Mouse (Mus musculus) kidney, postnatal 36 days (tissue): ENCODE data around the gene Miga2.

Source experiments
- DNase-seq, 2 experiments: peaks; one replicate each; pipeline ENCODE4 v3.0.0; 2021 to 2022; ENCODE audit warnings: mixed read lengths in 2 of 2

Miga2 gene

DNA sequence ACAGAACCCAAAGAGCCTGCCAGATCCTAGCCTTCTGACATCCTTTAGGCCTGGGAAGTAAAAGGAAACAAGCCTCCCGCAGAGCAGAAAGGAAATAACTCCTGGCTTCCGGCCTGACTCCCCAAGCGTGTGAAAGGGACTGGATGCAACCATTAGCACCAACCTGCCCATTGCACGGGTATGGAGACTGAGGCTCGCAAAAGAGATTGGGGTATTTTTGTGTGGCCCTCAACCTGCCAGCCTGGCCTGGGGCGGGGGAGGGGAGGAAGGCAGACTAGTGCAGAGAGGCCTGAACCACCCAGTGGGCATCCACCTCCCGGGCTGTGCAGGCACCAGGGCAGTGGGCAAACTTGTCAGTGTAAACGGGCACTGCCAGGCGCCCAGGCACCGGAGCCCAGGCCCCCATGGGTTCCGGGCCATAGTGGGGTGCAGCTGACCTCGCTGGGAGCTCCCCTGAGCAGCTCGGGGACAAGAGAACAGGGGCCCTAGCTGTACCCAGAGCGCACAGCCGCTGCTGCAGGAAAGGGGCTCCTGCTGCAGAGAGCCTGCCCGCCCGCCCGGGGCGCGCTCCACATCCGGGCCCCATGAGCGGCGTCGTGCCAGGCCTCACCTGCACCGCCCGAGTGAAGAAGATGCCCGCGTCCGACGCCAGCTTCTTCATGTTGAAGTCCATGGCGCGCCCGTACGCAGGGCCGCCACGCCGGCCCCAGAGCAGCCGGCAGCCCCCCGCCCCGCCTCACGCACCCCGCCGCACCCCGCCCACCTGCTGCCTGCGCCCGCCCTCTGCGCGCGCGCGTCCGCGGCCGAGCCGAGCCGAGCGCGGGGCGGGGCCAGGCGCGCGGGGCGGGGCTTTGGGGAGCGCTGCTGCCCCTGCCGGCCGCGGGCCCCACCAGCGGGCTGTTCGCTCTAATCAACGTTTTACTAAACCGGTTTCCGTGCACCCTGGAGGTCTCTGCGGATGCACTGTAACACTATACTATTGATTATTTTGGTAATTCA lies 5.2 kb upstream of the Miga2 start, which contains the start of gene Sh3glb2:
Sh3glb2 (minus strand) TSS at position 805 of the 999 bp plus-strand sequence.
- peak; percentile 79 to 96 for DNase-seq

DNA sequence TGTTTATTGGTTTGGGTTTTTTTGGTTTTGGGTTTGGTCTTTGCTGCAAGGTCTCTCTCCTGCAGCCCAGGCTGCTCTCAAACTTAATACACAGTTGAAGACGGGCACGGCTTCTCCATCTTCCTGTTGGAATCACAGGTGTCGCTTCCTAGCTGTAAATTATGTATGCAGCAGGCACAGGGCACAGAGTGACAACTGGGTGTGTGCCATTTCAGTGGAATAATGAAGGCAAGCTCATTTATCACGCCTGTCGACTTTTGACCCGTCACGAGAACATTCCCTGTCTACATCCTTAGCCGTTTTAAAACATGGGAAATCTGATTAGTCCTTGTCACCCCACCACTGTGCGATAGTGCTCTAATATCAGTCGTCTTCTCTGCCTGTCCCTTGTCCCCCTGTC lies 3.4 kb upstream of the Miga2 start:
- peak; percentile 38 to 45 for DNase-seq

DNA sequence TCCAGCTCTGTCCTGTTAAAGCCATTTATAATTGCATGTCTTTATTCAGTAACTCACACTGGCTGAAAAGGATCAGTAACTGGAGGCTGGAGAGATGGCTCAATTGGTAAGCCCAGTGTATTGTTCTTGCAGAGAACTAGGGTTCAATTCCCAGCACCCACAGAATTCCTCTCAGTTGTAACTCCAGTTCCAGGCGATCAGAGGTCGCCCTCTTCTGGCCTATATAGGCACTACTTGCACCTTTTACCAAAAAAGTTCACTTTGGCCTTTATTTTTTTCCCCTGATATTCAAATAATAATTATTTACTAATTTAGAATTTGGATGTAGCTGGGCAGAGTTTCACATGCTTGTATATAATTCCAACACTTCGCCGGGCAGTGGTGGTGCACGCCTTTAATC lies 1.2 kb upstream of the Miga2 start:
- DNase-seq: no peak

DNA sequence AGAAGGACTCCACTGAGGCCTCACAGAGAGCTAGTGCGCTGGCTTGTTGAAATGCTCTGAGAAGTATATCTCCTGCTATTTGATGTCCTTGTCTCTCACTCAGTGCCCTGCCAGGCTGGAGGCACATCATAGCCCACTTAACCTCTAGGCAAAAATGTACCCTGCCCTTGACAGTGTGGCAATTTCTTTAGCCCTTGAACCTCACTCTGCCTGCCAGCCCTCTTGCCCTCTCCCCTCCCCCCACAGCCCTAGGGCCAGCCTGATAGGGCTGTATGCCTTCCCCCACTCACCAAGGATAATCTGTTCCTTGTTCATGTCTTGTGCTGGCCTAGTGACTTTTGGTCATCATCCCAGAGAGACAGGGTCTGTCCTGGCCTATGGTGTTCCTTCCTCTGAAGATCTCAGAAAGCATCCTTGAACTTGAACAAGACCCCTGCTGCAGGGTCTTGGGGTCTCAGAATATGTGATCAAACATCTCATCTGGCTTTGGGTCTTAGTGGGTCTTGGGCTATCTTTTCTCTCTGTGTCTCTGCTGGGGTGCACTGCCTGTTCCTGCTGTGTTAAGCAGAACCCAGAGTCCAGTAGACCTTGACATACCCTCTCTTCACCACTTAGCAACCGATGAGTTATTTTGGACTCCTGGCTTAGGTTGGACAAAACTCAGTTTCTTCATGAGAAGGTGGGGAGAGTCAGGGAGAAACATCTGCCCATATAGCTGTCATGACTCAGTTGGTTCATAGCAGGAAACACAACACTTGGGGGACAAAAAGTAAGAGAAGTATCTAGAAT lies 1.4 kb downstream of the Miga2 start:
- peak; percentile 50 to 67 for DNase-seq

DNA sequence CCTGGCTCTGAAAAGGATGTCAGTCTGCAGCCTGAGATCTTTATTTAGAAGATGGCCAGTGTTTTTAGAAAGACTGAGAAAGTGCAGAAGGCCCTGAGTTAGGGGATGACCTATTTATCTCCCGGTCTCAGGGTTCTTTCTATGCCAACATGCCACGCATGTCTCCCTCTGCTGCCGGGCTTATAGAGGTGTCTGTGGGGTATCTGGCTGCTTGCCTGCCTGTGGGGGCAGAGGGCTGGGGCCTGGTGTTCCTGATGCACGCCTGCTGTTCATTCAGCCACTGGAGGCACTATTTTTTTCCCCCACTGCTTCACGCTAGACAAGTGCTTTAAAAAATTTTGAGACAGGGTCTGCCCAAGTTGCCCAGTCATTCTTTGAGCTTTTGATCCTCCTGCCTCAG lies 2.2 kb downstream of the Miga2 start:
- peak in 1 of 2 experiments; percentile 56 for DNase-seq

DNA sequence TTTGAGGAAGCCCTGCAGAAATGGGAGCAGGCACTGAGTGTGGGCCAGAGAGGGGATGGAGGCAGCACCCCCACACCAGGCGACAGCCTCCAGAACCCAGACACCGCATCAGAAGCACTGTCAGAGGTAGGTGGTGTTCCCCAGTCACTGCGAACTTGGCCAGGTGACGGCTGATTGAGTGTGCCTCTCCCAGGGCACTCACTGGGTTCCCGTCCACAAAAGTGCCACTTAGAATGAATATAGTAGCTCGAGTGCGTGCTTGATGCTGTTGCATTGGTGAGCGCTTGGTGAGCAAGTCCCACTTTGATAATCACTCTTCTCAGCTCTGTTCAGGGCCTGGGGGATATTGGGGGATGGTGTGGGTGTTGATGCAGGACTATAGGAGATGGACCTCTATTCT lies 7.5 kb downstream of the Miga2 start:
- DNase-seq: no peak

DNA sequence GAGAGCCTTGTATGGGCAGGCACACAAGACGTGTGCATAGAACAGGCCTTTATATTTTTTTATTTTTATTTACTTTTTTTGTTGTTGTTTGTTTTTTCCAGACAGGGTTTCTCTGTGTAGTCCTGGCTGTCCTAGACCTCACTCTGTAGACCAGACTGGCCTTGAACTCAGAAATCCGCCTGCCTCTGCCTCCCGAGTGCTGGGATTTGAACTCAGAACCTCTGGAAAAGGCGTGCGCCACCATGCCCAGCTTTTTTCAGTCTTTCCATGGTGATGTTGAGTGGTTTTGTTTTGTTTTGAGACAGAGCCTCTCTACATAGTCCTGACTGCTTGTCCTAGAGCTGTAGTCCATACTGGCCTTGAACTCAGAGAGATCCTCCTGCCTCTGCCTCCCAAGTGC lies 8.7 kb downstream of the Miga2 start:
- peak in 1 of 2 experiments; percentile 25 for DNase-seq

DNA sequence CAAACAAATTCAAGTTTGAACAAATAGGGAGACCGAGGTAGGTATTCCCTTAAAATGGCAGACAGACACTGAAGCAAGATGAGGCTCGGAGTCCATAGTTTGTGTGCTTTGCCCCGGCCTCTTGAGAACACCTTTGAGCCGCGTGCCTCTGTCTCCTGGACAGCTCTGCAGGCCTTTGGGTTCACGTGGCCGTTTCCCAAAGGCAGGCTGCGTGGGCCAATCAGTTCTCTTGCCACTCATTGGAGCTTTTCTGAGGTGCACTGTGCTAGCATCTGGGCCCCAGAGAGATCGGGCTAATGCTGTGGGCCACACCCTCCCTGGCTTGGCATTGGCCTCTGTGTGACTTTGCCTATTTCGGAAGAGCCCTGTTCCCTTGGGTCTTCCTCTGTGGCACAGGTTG lies 11.9 kb downstream of the Miga2 start:
- DNase-seq: no peak

DNA sequence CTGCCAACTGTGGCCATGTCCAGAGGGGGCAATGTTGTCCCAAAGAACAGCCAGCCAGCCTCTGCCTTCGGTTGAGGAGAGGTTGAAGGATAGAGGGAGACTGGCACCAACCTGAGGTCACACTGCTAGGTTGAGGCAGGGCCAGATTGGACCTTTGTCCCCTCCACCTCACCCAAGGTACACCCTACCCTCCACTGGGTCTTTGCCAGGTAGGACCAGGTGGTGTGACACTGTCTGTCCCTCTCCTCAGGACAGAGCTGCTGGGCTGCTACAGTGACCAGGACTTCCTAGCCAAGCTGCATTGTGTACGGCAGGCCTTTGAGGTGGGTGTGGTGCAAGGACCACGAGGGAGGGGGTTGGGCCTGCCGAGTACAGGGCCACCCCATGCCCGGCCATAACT lies 13.7 kb downstream of the Miga2 start:
- no peak for DNase-seq

DNA sequence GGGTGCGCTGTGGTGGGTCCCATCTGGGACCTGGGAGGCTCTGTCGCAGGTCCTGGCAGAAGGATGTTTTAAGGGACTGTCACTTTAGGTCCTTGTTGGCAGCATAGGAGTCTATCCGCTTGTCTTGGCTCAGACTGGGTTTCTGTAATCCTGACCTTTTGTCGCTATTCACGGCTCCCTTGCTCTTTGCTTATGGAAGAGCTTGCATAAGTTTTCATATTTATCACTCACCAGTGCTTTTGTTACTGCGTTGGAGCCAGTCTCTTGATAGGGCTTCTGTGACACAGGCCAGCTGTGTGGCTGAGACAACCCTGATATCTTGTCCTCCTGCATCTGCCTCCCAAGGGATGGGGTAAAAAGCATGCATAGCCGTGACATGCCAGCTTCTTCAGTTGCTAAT lies 15.3 kb downstream of the Miga2 start:
- DNase-seq: no peak

DNA sequence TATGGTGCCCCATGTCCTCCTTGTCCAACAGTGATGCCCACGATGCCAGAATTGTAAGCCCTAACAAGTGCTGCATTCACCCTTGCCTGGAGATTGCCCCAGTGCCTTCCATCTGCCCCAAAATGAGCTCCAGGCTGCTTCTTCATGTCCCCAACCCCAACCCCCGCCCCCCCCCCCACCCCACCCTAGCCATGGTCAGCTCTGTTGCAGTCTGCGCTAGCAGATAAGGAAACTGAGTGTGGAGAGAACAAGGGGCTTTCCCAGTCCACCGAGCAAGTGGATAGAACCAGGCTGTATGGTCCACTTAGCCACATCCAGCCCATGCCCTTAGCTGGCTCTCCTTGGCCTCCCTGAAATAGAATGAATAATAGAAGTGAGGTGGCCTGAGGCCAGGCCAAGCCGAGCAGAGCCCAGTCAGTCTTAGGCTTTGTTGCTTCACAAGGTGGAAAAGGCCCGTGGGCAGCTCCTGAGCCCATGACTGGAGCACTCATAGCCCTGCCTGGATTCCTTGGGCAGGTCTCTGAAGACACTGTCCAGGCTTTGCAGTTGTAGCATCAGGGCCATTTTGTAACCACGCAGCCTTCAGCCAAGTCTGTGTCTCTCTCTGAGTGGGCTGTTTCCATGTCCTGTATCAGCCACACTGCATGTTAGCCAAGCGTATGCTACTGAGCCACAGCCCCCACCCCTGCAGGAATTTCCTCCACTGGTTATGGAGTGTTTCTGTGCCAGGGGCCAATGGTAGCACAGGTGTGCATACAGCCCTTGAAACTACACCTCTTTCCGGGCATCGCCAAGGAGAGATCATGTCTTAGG lies 16.7 kb downstream of the Miga2 start:
- no peak for DNase-seq

DNA sequence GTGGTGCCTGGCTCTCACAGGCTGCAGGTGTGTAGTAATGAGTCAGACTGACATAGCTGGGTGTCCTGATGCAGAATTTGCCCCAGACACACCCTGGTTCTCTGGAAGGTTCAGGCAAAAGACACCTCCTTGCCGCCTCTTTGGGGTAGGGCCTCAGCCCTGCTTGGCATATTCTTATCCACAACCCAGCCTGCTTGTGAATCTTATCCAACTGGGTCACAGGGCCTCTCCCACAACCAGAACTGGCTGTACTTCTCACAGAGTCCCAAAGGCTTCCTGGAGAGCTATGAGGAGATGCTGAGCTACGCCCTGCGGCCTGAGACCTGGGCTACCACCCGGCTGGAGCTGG lies 17.3 kb downstream of the Miga2 start:
- no peak for DNase-seq

DNA sequence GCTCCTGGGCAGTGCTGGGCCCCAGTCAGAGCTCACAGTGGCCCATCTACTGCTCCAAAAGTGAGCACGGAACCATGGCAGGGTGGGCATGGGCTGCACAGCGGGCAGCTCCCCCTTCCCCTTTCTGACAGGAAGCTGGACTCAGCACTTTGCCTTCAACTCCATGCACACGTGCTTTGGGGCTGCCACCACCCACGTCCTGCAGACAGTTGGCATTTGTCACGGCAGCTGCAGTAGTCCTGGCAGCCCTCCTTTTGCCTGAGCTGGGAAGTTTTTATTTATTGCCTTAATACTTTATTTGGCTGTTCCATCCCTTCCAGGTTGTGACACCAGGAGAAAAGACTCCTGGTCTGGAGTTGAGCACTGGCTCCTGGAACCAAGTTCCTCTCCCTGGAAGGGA lies 20.8 kb downstream of the Miga2 start:
- no peak for DNase-seq

DNA sequence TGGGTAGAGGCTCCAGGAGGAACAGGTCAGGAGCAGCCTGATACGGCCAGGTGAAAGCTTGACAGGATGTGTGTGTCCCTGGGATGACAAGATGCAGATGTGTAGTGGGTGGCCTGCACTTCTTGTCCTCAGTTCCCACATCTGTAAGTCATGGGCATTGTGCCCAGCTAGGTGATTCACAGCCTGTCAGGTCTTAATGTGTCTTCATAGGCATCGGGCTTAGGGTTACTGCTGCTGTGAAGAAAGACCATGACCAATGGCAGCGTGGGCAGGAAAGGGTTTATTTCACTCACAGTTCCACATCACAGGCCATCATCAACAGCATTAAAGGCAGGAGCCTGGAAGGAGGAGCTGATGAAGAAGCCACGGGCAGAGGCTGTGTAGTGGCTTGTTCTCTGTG lies 21.6 kb downstream of the Miga2 start:
- no peak for DNase-seq

DNA sequence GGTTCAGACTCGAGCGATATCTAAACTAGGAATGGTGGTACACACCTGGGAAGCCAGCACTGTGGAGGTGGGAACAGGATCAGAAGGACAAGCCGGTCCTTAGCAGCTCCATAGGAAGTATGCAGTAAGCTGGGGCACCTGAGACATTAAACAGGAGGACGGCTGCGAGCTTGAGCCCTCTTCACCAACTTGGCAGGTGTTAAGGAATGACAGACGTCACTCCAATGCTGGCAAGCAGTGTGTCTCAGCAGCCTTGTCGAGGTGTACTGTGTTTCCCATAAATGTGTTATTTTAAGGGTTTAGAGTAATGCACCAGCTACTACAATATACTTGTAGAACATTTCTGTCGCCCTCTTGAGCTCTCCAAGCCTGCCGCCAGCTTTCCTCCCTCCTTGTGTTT lies 22.9 kb downstream of the Miga2 start:
- DNase-seq: no peak

DNA sequence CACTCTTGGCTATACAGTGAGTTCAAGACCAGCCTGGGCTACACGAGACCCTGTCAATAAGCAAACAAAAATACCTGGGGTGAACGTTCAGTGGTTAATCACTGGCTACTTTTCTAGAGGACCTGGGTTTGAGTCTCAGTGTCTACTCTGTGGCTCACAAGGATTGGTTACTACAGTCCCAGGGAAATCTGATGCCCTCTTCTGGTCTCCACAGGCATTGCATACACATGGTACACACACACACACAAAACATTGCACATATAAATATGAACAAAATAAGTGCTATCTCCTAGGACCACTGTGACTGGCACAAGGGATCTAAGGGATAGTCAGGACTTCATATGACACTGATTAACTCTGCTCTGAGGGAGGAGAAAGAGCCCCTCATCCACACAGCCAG lies 25.0 kb downstream of the Miga2 start:
- DNase-seq: no peak

DNA sequence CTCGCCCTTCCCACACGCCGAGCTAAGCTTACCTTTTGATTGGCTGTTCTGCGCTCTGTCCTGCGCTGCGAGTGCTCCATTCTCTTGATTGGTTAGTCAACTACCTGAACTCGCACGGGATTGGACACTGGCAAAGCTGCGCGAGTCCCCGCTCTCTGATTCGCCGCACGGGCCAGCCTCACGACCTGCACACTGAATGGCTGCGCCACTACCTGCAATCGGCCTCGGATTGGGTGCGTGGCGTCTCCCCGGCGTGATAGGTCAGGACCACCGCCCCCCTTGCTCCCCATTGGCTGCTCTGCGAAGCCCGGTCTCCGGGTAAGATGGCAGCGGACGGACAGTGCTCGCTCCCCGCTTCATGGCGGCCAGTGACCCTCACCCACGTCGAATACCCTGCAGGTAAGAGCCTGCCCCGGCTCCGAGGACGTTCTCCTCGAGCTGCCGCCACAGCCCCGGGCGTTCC lies 28.1 kb downstream of the Miga2 start, which contains the start of gene Dolpp1:
Dolpp1 (plus strand) TSS at position 141 of the 463 bp plus-strand sequence.
- peak; percentile 96 to 99 for DNase-seq

DNA sequence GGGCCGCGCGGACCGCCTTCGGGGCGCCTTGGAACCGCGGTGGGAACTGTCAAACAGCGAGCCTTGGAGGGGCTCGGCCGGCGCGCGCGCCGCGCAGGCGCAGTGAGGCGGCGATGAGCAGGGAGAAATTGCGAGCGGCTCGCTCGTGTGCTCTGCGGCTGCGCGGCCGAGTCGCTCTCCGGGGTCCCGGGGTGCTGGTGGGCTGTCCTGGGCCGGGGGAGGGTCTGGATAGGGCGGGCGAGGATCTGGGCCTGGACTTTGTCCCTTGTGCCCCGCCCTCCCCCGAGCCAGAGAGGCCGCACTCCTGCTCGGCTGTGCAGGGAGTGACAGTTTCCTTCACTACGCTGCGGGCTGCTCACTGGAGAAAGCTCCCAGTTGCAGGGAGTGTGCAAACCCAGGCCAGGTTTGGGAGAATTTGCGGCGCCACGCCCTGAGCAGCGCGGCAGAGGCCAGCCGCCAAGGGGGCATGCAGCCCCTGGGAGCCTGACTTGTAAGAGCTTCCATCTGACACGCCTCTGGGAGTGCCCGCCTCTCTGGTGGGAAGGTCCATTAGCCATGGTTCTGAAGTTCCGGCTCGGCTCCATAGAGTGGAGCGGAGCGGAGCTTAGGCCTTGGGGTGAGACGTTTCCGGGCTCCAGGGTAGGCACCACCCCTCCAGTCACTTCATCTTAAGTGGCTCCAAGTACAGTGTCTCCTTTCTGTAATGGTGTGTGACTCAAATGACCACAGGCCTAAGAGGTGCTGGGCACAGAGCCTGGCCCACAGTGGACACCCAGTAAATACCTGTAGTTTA lies 28.7 kb downstream of the Miga2 start:
- peak; percentile 83 for DNase-seq

DNA sequence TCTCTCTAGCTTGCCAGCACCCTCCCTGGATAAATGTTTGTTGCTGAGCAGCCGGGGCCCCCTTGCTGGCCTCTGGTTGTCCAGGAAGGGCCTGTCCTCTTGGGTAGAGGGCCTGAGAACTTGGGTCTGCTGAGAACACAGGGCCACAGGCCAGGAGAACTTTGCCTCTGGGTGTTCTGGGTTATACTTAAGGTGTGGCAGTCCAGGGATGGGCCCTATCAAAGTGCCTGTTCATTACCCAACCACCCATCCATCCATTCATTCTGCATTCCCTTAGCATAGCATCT lies 29.3 kb downstream of the Miga2 start:
- DNase-seq: peak; percentile 27 to 44

DNA sequence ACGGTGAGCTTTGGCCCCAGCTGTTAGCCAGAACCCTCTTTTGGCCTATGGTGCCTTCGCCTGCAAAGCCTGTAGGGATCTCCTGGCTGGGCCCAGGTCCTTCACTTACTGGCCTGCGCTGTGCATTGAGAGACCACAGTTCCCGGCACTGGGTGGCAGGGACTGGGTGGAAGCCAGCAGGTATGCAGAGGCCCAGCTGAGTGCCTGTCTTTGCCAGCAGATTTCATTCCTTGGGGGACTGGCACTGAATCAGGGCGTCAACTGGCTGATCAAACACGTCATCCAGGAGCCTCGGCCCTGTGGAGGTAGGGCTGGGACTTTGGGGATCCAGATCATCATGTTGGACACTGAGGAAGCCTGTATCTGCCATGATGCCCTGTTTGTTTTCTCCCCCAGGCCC lies 31.7 kb downstream of the Miga2 start:
- no peak for DNase-seq

DNA sequence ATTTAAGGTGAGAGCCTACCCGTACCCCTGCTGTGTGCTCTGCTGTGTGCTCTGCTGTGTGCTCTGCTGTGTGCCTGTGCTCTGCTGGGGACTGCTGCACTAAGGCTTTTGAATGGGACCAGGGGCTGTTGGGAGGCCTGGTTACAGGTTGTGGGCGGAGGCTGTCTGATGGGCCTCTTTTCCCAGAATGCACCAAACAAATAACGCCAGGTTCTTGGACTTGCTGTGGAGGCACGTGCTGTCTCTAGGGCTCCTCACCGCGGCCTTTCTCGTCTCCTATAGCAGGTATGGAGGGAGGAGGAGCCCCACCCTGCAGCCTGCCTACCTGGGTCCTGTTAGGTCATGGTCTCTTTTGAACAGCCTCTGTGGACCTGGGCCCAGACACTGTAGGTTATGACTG lies 32.2 kb downstream of the Miga2 start:
- DNase-seq: no peak

DNA sequence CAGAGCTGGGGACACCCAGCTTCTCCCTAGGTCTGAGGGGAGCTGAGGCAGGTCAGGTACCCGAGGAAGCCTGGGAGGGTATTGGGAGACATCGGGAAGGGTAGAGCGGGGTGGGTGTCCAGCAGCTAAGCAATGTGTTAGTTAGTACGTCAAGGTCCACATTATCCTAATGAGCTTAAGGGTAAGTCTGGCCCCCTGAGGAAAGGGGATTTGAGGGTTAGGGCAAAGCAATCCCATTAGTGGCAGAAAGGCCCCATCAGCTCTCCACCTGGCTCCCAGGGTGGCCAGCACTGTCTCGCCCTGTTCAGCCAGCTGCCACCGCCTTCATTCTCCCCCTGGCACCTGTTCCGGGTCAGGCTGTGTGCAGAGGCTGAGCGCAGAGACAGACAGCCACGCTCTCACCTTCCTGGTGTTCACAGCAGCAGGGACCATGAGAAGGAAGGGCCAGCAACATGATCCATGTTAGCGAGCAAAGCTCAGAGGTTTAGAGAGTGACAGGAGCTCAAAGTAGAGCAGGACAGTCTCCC lies 34.0 kb downstream of the Miga2 start:
- DNase-seq: no peak
